Mouse (Mus musculus): Measurements from ENCODE around the gene Ebf1. TPM values are rescaled to one million over a fixed set of nuclear protein-coding genes. Genes with fewer than 3 reads are reported as not detected.

Gene Ebf1
- polyA plus RNA-seq, 1 experiment: not detected

- WGBS: 91% methylated on average over 10 of the region's 10 CpGs
Observed at GRCm38 (mm10) chr11:44923868-44924508, 306.9 kb downstream of the Ebf1 start.

DNA sequence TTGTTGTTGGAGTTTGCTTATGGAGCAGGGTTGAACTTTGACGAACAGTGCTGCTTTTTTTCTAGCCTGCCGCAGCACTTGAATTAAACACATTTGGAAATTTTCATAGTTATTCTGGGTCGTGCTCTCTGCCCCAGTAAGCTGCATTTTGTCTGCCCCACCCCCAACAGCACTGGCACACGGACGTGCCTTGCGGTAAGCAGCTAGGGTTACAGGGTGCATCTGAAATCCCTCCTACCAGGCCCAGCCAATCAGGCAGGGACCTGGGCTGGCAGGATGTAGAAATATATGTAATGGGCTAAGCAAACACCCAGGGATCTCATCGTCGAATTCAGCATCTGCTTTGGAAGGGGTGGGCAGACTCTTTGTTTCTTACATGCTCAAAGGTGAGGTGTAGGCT, 307.8 kb downstream of the Ebf1 start:
- no peaks in the 10 kb centered on the region for H3K4me1 ChIP-seq (ENCODE audit: control insufficient read depth, insufficient read depth, low read length)
- H3K4me3 ChIP-seq (ENCODE audit: insufficient read depth, low read depth, low read length): no peak overlapping the region
- TF ChIP-seq CTCF (IDR thresholded peaks at IDR 0.05; ENCODE audit: insufficient read depth, low read depth, low read length) (no peak), POLR2A (IDR thresholded peaks at IDR 0.05; ENCODE audit: insufficient read depth, low read depth, low read length) (no peak)
- 74% methylated on average over 8 of the region's 8 CpGs for WGBS
- H3K27ac ChIP-seq (ENCODE audit: insufficient read depth, low read depth, low read length): no peak overlapping the region

More at GRCm38 (mm10) chr11:44923868-44924508, 306.9 kb downstream of the Ebf1 start:
- H3K4me1 ChIP-seq (ENCODE audit: control insufficient read depth, insufficient read depth, low read length): no peaks in the 10 kb centered on the region
- no peak overlapping the region for H3K4me3 ChIP-seq (ENCODE audit: insufficient read depth, low read depth, low read length)
- no peak for TF ChIP-seq POLR2A (IDR thresholded peaks at IDR 0.05; ENCODE audit: insufficient read depth, low read depth, low read length)
- no peak for TF ChIP-seq CTCF (IDR thresholded peaks at IDR 0.05; ENCODE audit: insufficient read depth, low read depth, low read length)
- H3K27ac ChIP-seq (ENCODE audit: insufficient read depth, low read depth, low read length): no peak overlapping the region

GRCm38 (mm10) chr11:44925806-44926525, 308.8 kb downstream of the Ebf1 start:
- Histone ChIP-seq H3K4me1 (ENCODE audit: control insufficient read depth, insufficient read depth, low read length) (no peaks in the 10 kb centered on the region), H3K4me3 (ENCODE audit: insufficient read depth, low read depth, low read length) (no peak overlapping the region), H3K27ac (ENCODE audit: insufficient read depth, low read depth, low read length) (no peak overlapping the region)
- WGBS: 51% methylated on average over 12 of the region's 12 CpGs
- no peak for TF ChIP-seq CTCF (IDR thresholded peaks at IDR 0.05; ENCODE audit: insufficient read depth, low read depth, low read length)
- TF ChIP-seq POLR2A (IDR thresholded peaks at IDR 0.05; ENCODE audit: insufficient read depth, low read depth, low read length): no peak

GRCm38 (mm10) chr11:44928403-44928802, 311.3 kb downstream of the Ebf1 start:
- Histone ChIP-seq H3K4me3 (ENCODE audit: insufficient read depth, low read depth, low read length) (no peak overlapping the region), H3K4me1 (ENCODE audit: control insufficient read depth, insufficient read depth, low read length) (no peaks in the 10 kb centered on the region), H3K27ac (ENCODE audit: insufficient read depth, low read depth, low read length) (no peak overlapping the region)
- TF ChIP-seq POLR2A (IDR thresholded peaks at IDR 0.05; ENCODE audit: insufficient read depth, low read depth, low read length) (no peak), CTCF (IDR thresholded peaks at IDR 0.05; ENCODE audit: insufficient read depth, low read depth, low read length) (no peak)
- WGBS: 92% methylated on average over 6 of the region's 6 CpGs

DNA sequence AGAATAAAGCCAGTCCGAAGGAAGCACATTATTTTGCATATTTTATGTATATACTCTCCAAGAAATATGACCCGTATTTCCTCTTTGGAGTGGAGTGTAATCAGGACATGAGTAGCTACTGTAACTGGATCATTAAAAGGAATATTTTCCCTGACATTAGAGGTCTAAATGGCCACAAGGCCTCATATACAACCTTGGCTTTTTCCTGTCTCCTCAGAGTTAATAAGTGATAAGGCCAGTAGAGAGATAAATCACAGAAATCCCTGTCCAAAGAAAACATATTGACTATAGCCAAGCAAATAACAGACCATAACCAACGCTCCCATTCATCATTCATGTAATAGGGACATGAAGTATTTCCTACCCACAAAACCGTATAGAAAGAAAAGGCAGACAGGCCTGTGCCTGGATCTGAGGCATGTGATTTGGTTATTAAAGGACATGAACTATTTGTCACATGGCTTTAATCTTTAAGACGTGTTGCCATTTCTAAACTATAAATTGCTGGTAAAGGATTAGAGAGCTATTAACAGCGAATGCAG, 315.9 kb downstream of the Ebf1 start:
- no peak overlapping the region for H3K4me3 ChIP-seq (ENCODE audit: insufficient read depth, low read depth, low read length)
- no peak overlapping the region for H3K27ac ChIP-seq (ENCODE audit: insufficient read depth, low read depth, low read length)
- TF ChIP-seq CTCF (IDR thresholded peaks at IDR 0.05; ENCODE audit: insufficient read depth, low read depth, low read length): no peak
- no peak for TF ChIP-seq POLR2A (IDR thresholded peaks at IDR 0.05; ENCODE audit: insufficient read depth, low read depth, low read length)
- H3K4me1 ChIP-seq (ENCODE audit: control insufficient read depth, insufficient read depth, low read length): no peaks in the 10 kb centered on the region
- WGBS: 92% methylated on average over 6 of the region's 6 CpGs

DNA sequence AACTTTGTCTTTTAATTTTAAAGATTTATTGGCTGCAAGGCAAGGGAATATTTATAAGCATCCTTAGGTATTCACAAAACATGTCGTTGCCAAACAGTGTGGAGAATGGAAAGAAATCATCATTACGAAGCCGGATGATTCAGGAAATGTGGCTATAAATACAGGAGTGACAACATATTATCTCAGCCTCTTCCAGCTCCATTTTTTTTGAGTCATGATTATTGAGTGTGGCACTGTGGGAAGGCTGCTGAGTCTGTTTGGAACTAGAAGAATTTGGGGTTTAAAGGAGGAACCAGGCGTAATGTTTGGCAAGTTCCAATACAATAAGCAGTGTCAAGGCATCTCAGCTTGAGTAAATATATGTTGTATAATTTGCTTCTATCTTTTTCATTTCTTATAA, 326.7 kb downstream of the Ebf1 start:
- H3K4me3 ChIP-seq (ENCODE audit: insufficient read depth, low read depth, low read length): no peak overlapping the region
- TF ChIP-seq POLR2A (IDR thresholded peaks at IDR 0.05; ENCODE audit: insufficient read depth, low read depth, low read length): no peak
- no peak for TF ChIP-seq CTCF (IDR thresholded peaks at IDR 0.05; ENCODE audit: insufficient read depth, low read depth, low read length)
- no peak overlapping the region for H3K27ac ChIP-seq (ENCODE audit: insufficient read depth, low read depth, low read length)
- H3K4me1 ChIP-seq (ENCODE audit: control insufficient read depth, insufficient read depth, low read length): no peaks in the 10 kb centered on the region
- WGBS: 33% methylated on average over 4 of the region's 4 CpGs

- WGBS: 79% methylated on average over 2 of the region's 2 CpGs
- Histone ChIP-seq H3K27ac (ENCODE audit: insufficient read depth, low read depth, low read length) (no peak overlapping the region), H3K4me3 (ENCODE audit: insufficient read depth, low read depth, low read length) (no peak overlapping the region), H3K4me1 (ENCODE audit: control insufficient read depth, insufficient read depth, low read length) (no peaks in the 10 kb centered on the region)
- TF ChIP-seq CTCF (IDR thresholded peaks at IDR 0.05; ENCODE audit: insufficient read depth, low read depth, low read length): no peak
- no peak for TF ChIP-seq POLR2A (IDR thresholded peaks at IDR 0.05; ENCODE audit: insufficient read depth, low read depth, low read length)
Observed at GRCm38 (mm10) chr11:44944401-44944800, 327.3 kb downstream of the Ebf1 start.

DNA sequence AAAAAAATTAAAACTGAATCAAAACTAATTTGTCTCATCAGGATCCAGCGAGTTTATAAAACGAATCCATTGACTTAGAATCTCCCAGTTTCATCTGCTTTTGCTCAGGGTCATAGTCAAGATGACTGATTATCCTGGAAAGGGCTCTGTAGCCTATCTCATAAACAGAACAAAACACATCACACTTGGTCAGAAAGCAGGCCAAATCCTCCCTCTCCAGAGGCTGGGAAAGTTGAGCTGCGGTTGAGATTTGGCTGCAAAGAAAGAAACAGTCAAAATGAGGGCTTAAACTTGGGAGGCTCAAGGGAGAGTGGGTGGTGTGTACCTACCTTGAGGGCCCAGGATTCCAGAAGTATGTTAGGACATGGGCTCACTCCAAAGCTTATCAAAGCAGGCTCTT, 329.5 kb downstream of the Ebf1 start:
- TF ChIP-seq POLR2A (IDR thresholded peaks at IDR 0.05; ENCODE audit: insufficient read depth, low read depth, low read length): no peak
- TF ChIP-seq CTCF (IDR thresholded peaks at IDR 0.05; ENCODE audit: insufficient read depth, low read depth, low read length): no peak
- 95% methylated on average over 3 of the region's 3 CpGs for WGBS
- Histone ChIP-seq H3K4me1 (ENCODE audit: control insufficient read depth, insufficient read depth, low read length) (no peaks in the 10 kb centered on the region), H3K27ac (ENCODE audit: insufficient read depth, low read depth, low read length) (no peak overlapping the region), H3K4me3 (ENCODE audit: insufficient read depth, low read depth, low read length) (no peak overlapping the region)

- H3K4me1 ChIP-seq (ENCODE audit: control insufficient read depth, insufficient read depth, low read length): no peaks in the 10 kb centered on the region
- no peak overlapping the region for H3K4me3 ChIP-seq (ENCODE audit: insufficient read depth, low read depth, low read length)
- H3K27ac ChIP-seq (ENCODE audit: insufficient read depth, low read depth, low read length): no peak overlapping the region
- WGBS: 88% methylated on average over 6 of the region's 6 CpGs
- TF ChIP-seq POLR2A (IDR thresholded peaks at IDR 0.05; ENCODE audit: insufficient read depth, low read depth, low read length) (no peak), CTCF (IDR thresholded peaks at IDR 0.05; ENCODE audit: insufficient read depth, low read depth, low read length) (no peak)
Observed at GRCm38 (mm10) chr11:44948541-44948940, 331.4 kb downstream of the Ebf1 start.

Data from olfactory bulb, adult 2 months (tissue).